Mouse (Mus musculus) heart, embryonic 14.5 days (tissue): ENCODE measurements at regions not wholly inside any gene's neighbourhood (a gene's known extent, or its start where the extent isn't known, plus 50 kb on each side); places are given as distances from the start of the nearest gene placed in this dataset.

Experiments
- ATAC-seq: fragments of 200-750 bp; cut with Nextera tagmentation; 2 replicates; pipeline ENCODE4 v1.8.0; 2017; ENCODE audit warnings: low read depth, moderate TSS enrichment; ENCODE audit not compliant: insufficient number of reproducible peaks, insufficient read depth, low FRiP score
- H3K27ac ChIP-seq, 2 experiments: fragments of 200-500 bp in 1 of 2; fragments of 300-500 bp in 1 of 2; sonication (generic) in 1 of 2; replicated peaks in 1 of 2; 2 replicates each; pipeline ENCODE4 v1.5.1; 2012 to 2014; ENCODE audit warnings: low read depth in 2 of 2, low read length in 2 of 2, control low read depth in 1 of 2, mild to moderate bottlenecking in 1 of 2, mixed read lengths in 1 of 2; ENCODE audit not compliant: control insufficient read depth in 1 of 2, insufficient read depth in 1 of 2
- H3K27me3 ChIP-seq: fragments of 300-500 bp; sonication (generic); 2 replicates; pipeline ENCODE4 v1.6.1; 2014; ENCODE audit warnings: mild to moderate bottlenecking, low read length, control low read depth; ENCODE audit not compliant: control insufficient read depth, insufficient read depth
- H3K36me3 ChIP-seq: fragments of 300-500 bp; sonication (generic); 2 replicates; pipeline ENCODE4 v1.6.1; 2014; ENCODE audit warnings: mild to moderate bottlenecking, control low read depth, low read length, mixed read lengths; ENCODE audit not compliant: control insufficient read depth, insufficient read depth
- H3K4me1 ChIP-seq, 2 experiments: fragments of 200-500 bp in 1 of 2; fragments of 300-500 bp in 1 of 2; sonication (generic) in 1 of 2; 2 replicates each; pipeline ENCODE4 v1.6.1; 2012 to 2014; ENCODE audit warnings: low read length in 2 of 2, control low read depth in 1 of 2, mixed read lengths in 1 of 2; ENCODE audit not compliant: control insufficient read depth in 2 of 2, insufficient read depth in 2 of 2
- H3K4me2 ChIP-seq: fragments of 300-500 bp; sonication (generic); 2 replicates; pipeline ENCODE4 v1.6.1; 2014; ENCODE audit warnings: mild to moderate bottlenecking, low read length
- H3K4me3 ChIP-seq, 2 experiments: fragments of 200-500 bp in 1 of 2; fragments of 300-500 bp in 1 of 2; sonication (generic) in 1 of 2; 2 replicates each; pipeline ENCODE4 v1.5.1; 2012 to 2014; ENCODE audit warnings: low read length in 2 of 2, mild to moderate bottlenecking in 2 of 2, control low read depth in 1 of 2, low read depth in 1 of 2, moderate library complexity in 1 of 2; ENCODE audit not compliant: control insufficient read depth in 1 of 2, insufficient read depth in 1 of 2
- H3K9ac ChIP-seq: fragments of 300-500 bp; sonication (generic); 2 replicates; pipeline ENCODE4 v1.6.1; 2014; ENCODE audit warnings: mild to moderate bottlenecking, low read length
- H3K9me3 ChIP-seq: fragments of 300-500 bp; sonication (generic); 2 replicates; pipeline ENCODE4 v1.6.1; 2016; ENCODE audit warnings: low read length, control low read depth; ENCODE audit not compliant: control insufficient read depth
- WGBS: fragments of 180-500 bp; shearing (Covaris S2); extraction: QIAGEN DNeasy Blood & Tissue Kit; methylation state at CpG from one replicate; pipeline ENCODE4 v1.1.7; 2014; 5-methylcytosine and 5-hydroxymethylcytosine counted together

- WGBS, result 87% methylated on average over 18 of the region's 18 CpGs
- Histone ChIP-seq H3K27ac (no peak overlapping the region), H3K9ac (no peak overlapping the region), H3K9me3 (no peaks in the 10 kb centered on the region), H3K4me3 (no peak overlapping the region), H3K36me3 (no peaks in the 10 kb centered on the region), H3K4me1 (no peaks in the 10 kb centered on the region), H3K4me2 (no peak overlapping the region), H3K27me3 (no peaks in the 10 kb centered on the region)
- no peak for ATAC-seq
These were observed 117.0 kb upstream of the Krr1 start for GRCm38 (mm10) chr10:111855496-111855895.

GRCm38 (mm10) chr10:111858403-111858802 lies 114.1 kb upstream of the Krr1 start:
- WGBS, result 85% methylated on average over 6 of the region's 6 CpGs

DNA sequence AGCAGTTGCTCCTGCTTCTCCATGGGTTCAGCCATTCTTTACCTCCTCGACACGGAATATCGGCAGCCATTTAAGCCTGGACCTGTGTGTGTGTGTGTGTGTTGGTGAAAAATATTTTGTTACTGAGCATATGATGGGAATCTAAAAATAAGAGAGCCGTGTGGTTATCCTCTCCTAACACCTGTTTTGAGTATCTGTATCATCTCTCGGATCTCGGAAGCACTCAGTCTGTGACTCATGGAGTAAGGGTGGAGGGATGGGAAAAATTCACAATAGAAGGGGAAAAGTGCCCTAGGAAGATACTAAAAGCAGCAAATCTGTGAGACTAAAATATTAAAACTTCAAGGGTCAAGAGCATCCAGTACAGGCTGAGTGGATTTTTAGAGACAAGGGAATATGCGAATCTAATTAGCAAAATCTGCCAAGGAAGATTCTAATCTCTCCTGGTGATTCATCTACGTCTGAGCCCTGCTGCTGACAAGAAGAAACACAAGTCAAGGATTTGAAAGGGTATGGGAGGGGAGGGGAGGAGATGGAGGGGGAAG lies 107.1 kb upstream of the Krr1 start:
- ATAC-seq, result no peak
- H3K27me3 ChIP-seq, result no peaks in the 10 kb centered on the region
- WGBS, result 78% methylated on average over 8 of the region's 8 CpGs

More at GRCm38 (mm10) chr10:111858403-111858802, 114.1 kb upstream of the Krr1 start:
- no peak overlapping the region for H3K4me3 ChIP-seq
- no peaks in the 10 kb centered on the region for H3K27me3 ChIP-seq
- no peak overlapping the region for H3K4me2 ChIP-seq
- H3K27ac ChIP-seq, result no peak overlapping the region
- no peaks in the 10 kb centered on the region for H3K9me3 ChIP-seq
- H3K9ac ChIP-seq, result no peak overlapping the region
- ATAC-seq, result no peak
- no peaks in the 10 kb centered on the region for H3K36me3 ChIP-seq
- H3K4me1 ChIP-seq, result no peaks in the 10 kb centered on the region

DNA sequence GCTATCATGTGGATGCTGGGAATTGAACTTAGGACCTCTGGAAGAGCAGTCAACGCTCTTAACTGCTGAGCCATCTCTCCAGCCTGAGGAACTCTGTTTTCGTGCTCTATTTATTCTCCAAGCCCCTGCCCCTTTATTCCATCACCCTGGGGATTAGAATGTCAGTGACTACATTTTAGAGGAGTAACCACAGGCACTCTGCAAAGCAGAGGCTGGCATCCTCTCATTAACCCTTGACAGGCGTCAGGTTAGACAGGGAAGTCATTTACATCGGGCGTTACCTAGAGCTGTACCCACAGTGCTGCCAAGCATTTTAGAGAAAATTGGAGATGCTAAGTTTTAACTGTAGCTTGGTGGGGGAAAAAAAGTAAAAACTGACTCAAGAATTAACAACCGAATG lies 105.4 kb upstream of the Krr1 start:
- H3K27me3 ChIP-seq, result no peaks in the 10 kb centered on the region
- no peak for ATAC-seq
- no peaks in the 10 kb centered on the region for H3K9me3 ChIP-seq
- peaks cover 5 to 7% of the 10 kb centered on the region in 2 experiments for H3K4me1 ChIP-seq
- WGBS, result 43% methylated on average over 6 of the region's 6 CpGs
- no peak overlapping the region for H3K9ac ChIP-seq
- 0 out of 2 replicates have a peak overlapping the region, but pooled peaks have one; percentile 16 for H3K4me2 ChIP-seq
- H3K36me3 ChIP-seq, result no peaks in the 10 kb centered on the region
- H3K27ac ChIP-seq, result no peak overlapping the region
- H3K4me3 ChIP-seq, result no peak overlapping the region

More for the DNA sequence above, 107.1 kb upstream of the Krr1 start:
- peaks cover 5 to 7% of the 10 kb centered on the region in 2 experiments for H3K4me1 ChIP-seq
- H3K9ac ChIP-seq, result no peak overlapping the region
- no peak overlapping the region for H3K27ac ChIP-seq
- H3K36me3 ChIP-seq, result no peaks in the 10 kb centered on the region
- H3K4me2 ChIP-seq, result no peak overlapping the region
- no peak overlapping the region for H3K4me3 ChIP-seq
- H3K9me3 ChIP-seq, result no peaks in the 10 kb centered on the region

GRCm38 (mm10) chr10:111867538-111867937 lies 104.9 kb upstream of the Krr1 start:
- 17% methylated on average over 6 of the region's 6 CpGs for WGBS
- Histone ChIP-seq H3K27ac (no peak overlapping the region; a peak in 1 of 4 replicates), H3K36me3 (no peaks in the 10 kb centered on the region), H3K4me3 (no peak overlapping the region), H3K4me1 (peaks cover 5 to 7% of the 10 kb centered on the region in 2 experiments), H3K9ac (no peak overlapping the region), H3K4me2 (0 out of 2 replicates have a peak overlapping the region, but pooled peaks have one; percentile 16), H3K9me3 (no peaks in the 10 kb centered on the region), H3K27me3 (no peaks in the 10 kb centered on the region)
- no peak for ATAC-seq

DNA sequence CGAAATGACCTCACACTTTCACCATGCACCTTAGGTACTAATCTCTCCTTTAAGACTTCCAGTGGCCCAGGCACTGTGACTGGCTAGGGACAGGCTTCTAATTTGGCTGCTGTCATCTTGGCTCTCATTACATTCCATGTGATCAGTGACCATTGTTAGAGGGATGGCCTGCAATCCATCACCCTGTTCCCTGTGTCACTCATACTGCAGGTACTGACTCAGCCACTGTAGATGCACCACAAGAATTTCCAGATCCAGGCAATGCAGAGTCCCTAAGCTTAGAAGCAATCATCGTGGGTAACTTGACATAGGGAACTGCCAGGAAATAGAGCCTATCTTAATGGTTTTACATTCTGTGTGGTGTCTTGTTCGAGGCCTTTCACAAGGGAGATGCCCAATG lies 92.1 kb upstream of the Krr1 start:
- no peaks in the 10 kb centered on the region for H3K27me3 ChIP-seq
- H3K4me2 ChIP-seq, result no peak overlapping the region
- 44% methylated on average over 3 of the region's 3 CpGs for WGBS
- no peaks in the 10 kb centered on the region for H3K36me3 ChIP-seq
- no peaks in the 10 kb centered on the region for H3K9me3 ChIP-seq
- H3K4me1 ChIP-seq, result peaks cover 2% of the 10 kb centered on the region in 2 experiments; a peak in 1 of 4 replicates
- H3K27ac ChIP-seq, result no peak overlapping the region
- H3K9ac ChIP-seq, result no peak overlapping the region
- H3K4me3 ChIP-seq, result no peak overlapping the region
- ATAC-seq, result no peak

DNA sequence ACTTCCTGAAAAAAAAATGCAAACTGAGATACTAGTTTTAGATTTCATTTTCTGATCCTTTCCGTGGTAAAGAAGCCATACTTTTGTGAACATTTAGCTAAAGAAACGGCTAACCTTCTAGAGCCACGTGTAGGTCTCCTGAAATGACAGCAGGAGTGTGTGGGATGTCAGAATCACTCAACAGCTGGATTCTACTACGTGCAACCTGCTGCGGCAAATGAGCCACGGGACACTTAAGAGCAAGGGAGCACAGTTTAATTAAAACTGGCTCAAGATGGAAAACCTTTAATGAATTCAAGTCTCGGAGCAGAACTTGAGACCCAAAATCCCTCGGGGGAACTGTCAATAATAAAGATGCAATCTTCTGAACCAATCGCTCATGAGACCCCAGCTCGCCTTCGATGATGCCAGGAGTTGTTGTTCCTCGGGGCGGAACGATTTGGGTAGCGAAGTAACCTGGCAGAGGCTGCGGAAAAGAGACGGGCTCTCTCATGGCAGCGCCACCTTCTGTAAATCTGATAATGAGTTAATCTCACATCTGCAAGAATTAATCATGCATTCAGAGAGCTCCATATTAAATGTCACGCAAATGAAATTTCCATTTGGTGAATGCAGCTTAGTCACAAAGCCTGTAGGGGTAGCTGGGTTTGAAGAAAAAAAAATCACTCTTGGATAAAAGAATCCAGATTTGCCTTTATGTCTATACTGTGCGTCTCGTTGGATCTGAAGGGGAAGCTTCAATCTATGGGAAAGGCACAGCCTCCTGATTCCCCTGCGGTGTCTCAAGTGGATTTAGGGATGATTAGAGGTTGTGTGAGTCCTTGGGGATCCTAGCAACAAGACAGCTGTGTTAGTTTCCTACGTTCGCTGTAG lies 90.9 kb upstream of the Krr1 start:
- WGBS, result 74% methylated on average over 24 of the region's 24 CpGs
- no peaks in the 10 kb centered on the region for H3K36me3 ChIP-seq
- H3K9ac ChIP-seq, result no peak overlapping the region
- no peak overlapping the region for H3K4me3 ChIP-seq
- no peak for ATAC-seq
- no peaks in the 10 kb centered on the region for H3K27me3 ChIP-seq
- H3K4me1 ChIP-seq, result peaks cover 2% of the 10 kb centered on the region in 2 experiments; a peak in 1 of 4 replicates
- H3K27ac ChIP-seq, result no peak overlapping the region
- H3K9me3 ChIP-seq, result no peaks in the 10 kb centered on the region
- no peak overlapping the region for H3K4me2 ChIP-seq
